Mouse (Mus musculus): ENCODE measurements around the gene Ms4a4d.
"Not testable (repeated sequence)": the region's sequence is repeated elsewhere in the genome, so short reads cannot be mapped to it uniquely, and the experiment has no call there.

Ms4a4d gene

GRCm38 (mm10) chr19:11536593-11536992 lies at the start of gene Ms4a4d:
Gene Ms4a4d (plus strand): TSS chr19:11536801.
- DNase-seq, result no peak

- no peak for DNase-seq
These were observed 45.0 kb upstream of the Ms4a4d start for GRCm38 (mm10) chr19:11491406-11492189.

GRCm38 (mm10) chr19:11492671-11493070 lies 43.9 kb upstream of the Ms4a4d start:
- no peak for DNase-seq

GRCm38 (mm10) chr19:11494519-11494918 lies 42.1 kb upstream of the Ms4a4d start:
- no peak for DNase-seq

- no peak for DNase-seq
These were observed 40.2 kb upstream of the Ms4a4d start for GRCm38 (mm10) chr19:11496361-11496760.

- peak in 1 of 2 experiments; percentile 35 for DNase-seq
These were observed 39.3 kb upstream of the Ms4a4d start for GRCm38 (mm10) chr19:11497300-11497699.

GRCm38 (mm10) chr19:11500796-11501195 lies 35.8 kb upstream of the Ms4a4d start:
- DNase-seq, result no peak

GRCm38 (mm10) chr19:11501326-11501725 lies 35.3 kb upstream of the Ms4a4d start:
- no peak for DNase-seq

- DNase-seq, result no peak
These were observed 31.7 kb upstream of the Ms4a4d start for GRCm38 (mm10) chr19:11504857-11505256.

GRCm38 (mm10) chr19:11513458-11513857 lies 23.1 kb upstream of the Ms4a4d start:
- no peak for DNase-seq

GRCm38 (mm10) chr19:11516246-11516645 lies 20.4 kb upstream of the Ms4a4d start, which contains the start of gene Ms4a6b:
Gene Ms4a6b (plus strand): TSS chr19:11516512.
- DNase-seq, result no peak

- DNase-seq, result no peak
These were observed 19.8 kb upstream of the Ms4a4d start for GRCm38 (mm10) chr19:11516845-11517244.

- not testable (repeated sequence) for DNase-seq
These were observed 19.2 kb upstream of the Ms4a4d start for GRCm38 (mm10) chr19:11517373-11517772.

- not testable (repeated sequence) for DNase-seq
These were observed 18.2 kb upstream of the Ms4a4d start for GRCm38 (mm10) chr19:11518356-11518755.

- no peak for DNase-seq
These were observed 16.5 kb upstream of the Ms4a4d start for GRCm38 (mm10) chr19:11520146-11520545.

GRCm38 (mm10) chr19:11533421-11533820 lies 3.2 kb upstream of the Ms4a4d start:
- DNase-seq, result no peak

GRCm38 (mm10) chr19:11533888-11534445 lies 2.6 kb upstream of the Ms4a4d start:
- no peak for DNase-seq

- no peak for DNase-seq
These were observed 735 bp downstream of the Ms4a4d start for GRCm38 (mm10) chr19:11537336-11537735.

GRCm38 (mm10) chr19:11540166-11540821 lies 3.7 kb downstream of the Ms4a4d start:
- peak in 1 of 2 experiments; percentile 25 for DNase-seq

GRCm38 (mm10) chr19:11544383-11544782 lies 7.8 kb downstream of the Ms4a4d start:
- not testable (repeated sequence) for DNase-seq

GRCm38 (mm10) chr19:11547911-11548310 lies 11.3 kb downstream of the Ms4a4d start:
- DNase-seq, result no peak

- no peak for DNase-seq
These were observed 18.1 kb downstream of the Ms4a4d start for GRCm38 (mm10) chr19:11554726-11555125.

- not testable (repeated sequence) for DNase-seq
These were observed 23.0 kb downstream of the Ms4a4d start for GRCm38 (mm10) chr19:11559560-11559959.

GRCm38 (mm10) chr19:11574965-11575364 lies 38.4 kb downstream of the Ms4a4d start:
- no peak for DNase-seq

All from spleen, adult 18-20 months (tissue).